9 mouse cellular contexts compared by ENCODE assay signal in the genomic region with DNA sequence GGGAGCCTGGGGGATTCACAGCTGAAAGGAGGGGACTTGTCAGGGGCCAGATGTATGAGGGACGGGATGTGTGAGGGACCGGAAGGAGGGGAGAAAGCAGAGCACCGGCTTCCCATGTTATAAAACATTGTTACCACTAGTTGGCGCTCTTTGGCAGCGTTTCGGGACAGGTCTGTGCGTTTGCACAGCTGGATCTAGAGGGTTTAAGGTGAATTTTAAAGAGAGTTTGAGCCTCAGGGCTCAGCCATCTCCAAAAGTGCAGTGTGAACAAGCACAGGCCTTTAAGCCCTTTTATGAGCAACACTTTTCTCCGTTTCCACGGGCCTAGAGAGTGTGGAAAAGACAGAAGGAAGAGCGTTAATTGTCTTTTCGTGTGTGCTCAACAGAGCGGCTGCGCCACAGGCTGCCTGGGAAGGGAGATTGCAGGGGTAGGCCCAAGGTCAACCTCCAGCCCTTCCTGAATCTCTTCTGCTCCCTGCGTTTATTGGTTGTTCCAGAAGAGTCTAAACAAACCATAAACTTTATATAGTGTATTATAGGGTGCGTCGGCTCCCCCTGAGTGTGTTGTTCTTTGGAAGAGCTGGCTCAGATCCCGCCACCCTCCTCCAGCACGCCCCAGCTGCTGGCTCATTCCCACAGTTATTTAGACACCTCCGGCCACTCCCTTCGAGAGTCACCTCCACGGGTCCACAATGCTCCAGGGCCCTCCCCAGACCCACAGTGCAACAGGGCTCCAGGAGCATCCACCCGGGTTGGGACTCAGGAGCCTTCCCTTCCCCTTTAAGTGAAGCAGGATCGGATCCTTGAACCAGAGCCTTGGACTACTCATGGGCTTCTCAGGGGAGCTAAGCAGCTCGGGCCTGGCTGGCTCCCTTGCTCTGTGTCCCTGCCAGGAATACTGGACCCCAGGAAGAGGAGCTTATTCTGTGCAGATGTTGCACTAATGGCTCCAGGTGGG. TPM values are rescaled to one million over a fixed set of nuclear protein-coding genes. Genes with fewer than 3 reads are reported as not detected.
A peak's percentile ranks its signal among the peaks of the same experiment; 100 is the strongest.
DNase-seq lines count a peak whose midpoint lies in the region; ATAC-seq lines count a peak whose summit lies in the region.
"Had no signal": no experiment of that assay in that cellular context is flagged by ENCODE, and none has a peak within 500 bp of the region (broad histone marks: within the 10 kb centered on the region; RNA-seq: fewer than 3 reads in every experiment).

No protein-coding gene starts in this region.

- H3K9ac ChIP-seq in heart, embryonic 14.5 days (ENCODE audit: low read length) = no peak overlapping the region
- peak overlapping the region; percentile 57 for H3K9ac ChIP-seq in kidney, embryonic 16.5 days (replicated peaks; ENCODE audit: low read length)

- H3K27ac ChIP-seq in embryonic facial prominence, embryonic 10.5 days (replicated peaks) = peak overlapping the region; percentile 61
- peak overlapping the region in 1 of 2 experiments; percentile 47; a peak in 2 of 4 replicates for H3K27ac ChIP-seq in heart, embryonic 14.5 days (replicated peaks in 1 of 2; ENCODE audit: control insufficient read depth in 1 of 2, insufficient read depth in 1 of 2, low read depth in 2 of 2, low read length in 2 of 2)
- peak overlapping the region; percentile 87 for H3K27ac ChIP-seq in kidney, embryonic 16.5 days (ENCODE audit: low read length)
- H3K27ac ChIP-seq: macrophage had no signal

- no peaks in the 10 kb centered on the region for H3K36me3 ChIP-seq in embryonic facial prominence, embryonic 10.5 days (replicated peaks)
- no peaks in the 10 kb centered on the region for H3K36me3 ChIP-seq in heart, embryonic 14.5 days (ENCODE audit: control insufficient read depth, insufficient read depth, low read length)
- H3K36me3 ChIP-seq in kidney, embryonic 16.5 days (ENCODE audit: insufficient read depth, low read length) = no peaks in the 10 kb centered on the region

- peak; percentile 65 for DNase-seq in CD4-positive helper T cell, adult 2 months (ENCODE audit: low read depth, low spot score)
- peak; percentile 27 for DNase-seq in Muller cell, postnatal 12 days (ENCODE audit: inconsistent ontology term)
- peak; percentile 81 for DNase-seq in embryonic facial prominence, embryonic 10.5 days (ENCODE audit: low spot score)
- DNase-seq in lung, postnatal 14 days = peak; percentile 68
- peak; percentile 83 for DNase-seq in retina, postnatal 1 day
- no peak for DNase-seq in cerebellum, adult 8-10 months

- whole genome bisulfite sequencing in embryonic facial prominence, embryonic 10.5 days = 58% methylated on average over 24 of the region's 24 CpGs
- WGBS in heart, embryonic 14.5 days = 55% methylated on average over 24 of the region's 24 CpGs
- 21% methylated on average over 24 of the region's 24 CpGs for WGBS in kidney, embryonic 16.5 days

- H3K4me1 ChIP-seq in embryonic facial prominence, embryonic 10.5 days = peaks cover 19% of the 10 kb centered on the region
- H3K4me1 ChIP-seq in heart, embryonic 14.5 days (ENCODE audit: control insufficient read depth in 2 of 2, insufficient read depth in 2 of 2, low read length in 2 of 2) = peaks cover 0 to 4% of the 10 kb centered on the region in 2 experiments; a peak in 1 of 4 replicates
- peaks cover 33% of the 10 kb centered on the region for H3K4me1 ChIP-seq in kidney, embryonic 16.5 days (ENCODE audit: insufficient read depth, low read length)

- peak overlapping the region; percentile 36; the same call in 1 of the 2 replicates for H3K4me2 ChIP-seq in heart, embryonic 14.5 days (ENCODE audit: low read length)
- H3K4me2 ChIP-seq in kidney, embryonic 16.5 days (replicated peaks; ENCODE audit: low read depth, low read length) = peak overlapping the region; percentile 30

- ATAC-seq in heart, embryonic 14.5 days (ENCODE audit: insufficient number of reproducible peaks, insufficient read depth, low FRiP score, low read depth) = peak; percentile 41
- peak; percentile 76 for ATAC-seq in kidney, embryonic 16.5 days (ENCODE audit: low FRiP score, low TSS enrichment)

- no peak overlapping the region for H3K4me3 ChIP-seq in embryonic facial prominence, embryonic 10.5 days
- no peak overlapping the region for H3K4me3 ChIP-seq in heart, embryonic 14.5 days (ENCODE audit: control insufficient read depth in 1 of 2, insufficient read depth in 1 of 2, low read depth in 1 of 2, low read length in 2 of 2)
- H3K4me3 ChIP-seq in kidney, embryonic 16.5 days (ENCODE audit: low read length) = no peak overlapping the region

- H3K9me3 ChIP-seq in embryonic facial prominence, embryonic 10.5 days = no peaks in the 10 kb centered on the region
- no peaks in the 10 kb centered on the region for H3K9me3 ChIP-seq in heart, embryonic 14.5 days (ENCODE audit: control insufficient read depth, low read length)
- H3K9me3 ChIP-seq in kidney, embryonic 16.5 days (ENCODE audit: low read length) = no peaks in the 10 kb centered on the region

- no peaks in the 10 kb centered on the region; the same call in 1 of the 2 replicates for H3K27me3 ChIP-seq in embryonic facial prominence, embryonic 10.5 days (replicated peaks; ENCODE audit: low read depth, poor library complexity, severe bottlenecking)
- H3K27me3 ChIP-seq in heart, embryonic 14.5 days (ENCODE audit: control insufficient read depth, insufficient read depth, low read length) = no peaks in the 10 kb centered on the region
- H3K27me3 ChIP-seq in kidney, embryonic 16.5 days (ENCODE audit: insufficient read depth, low read length) = no peaks in the 10 kb centered on the region; the same call in 1 of the 2 replicates

RNA-seq across cellular contexts. Expression of a gene that starts 6.8 kb away (rescaled TPM):
- polyA plus RNA-seq in embryonic facial prominence, embryonic 10.5 days (2016; fragmentation: Nextera tagmentation; extraction: Ambion mirVana) = not detected in 2 replicates
- polyA plus RNA-seq in heart, embryonic 14.5 days (2014; fragmentation: Nextera tagmentation; extraction: Ambion mirVana) = not detected in 2 replicates
- polyA plus RNA-seq in kidney, embryonic 16.5 days (2015; fragmentation: Nextera tagmentation; extraction: Ambion mirVana) = 35.4 and 38.4 TPM in 2 replicates
- polyA plus RNA-seq: macrophage had no signal

RNA-seq across cellular contexts. Expression of a gene that starts 40.3 kb away (rescaled TPM):
- polyA plus RNA-seq in embryonic facial prominence, embryonic 10.5 days (2016; fragmentation: Nextera tagmentation; extraction: Ambion mirVana) = 0.07 and 0.09 TPM in 2 replicates
- polyA plus RNA-seq in heart, embryonic 14.5 days (2014; fragmentation: Nextera tagmentation; extraction: Ambion mirVana) = 0.19 and 0.65 TPM in 2 replicates
- polyA plus RNA-seq in kidney, embryonic 16.5 days (2015; fragmentation: Nextera tagmentation; extraction: Ambion mirVana) = 0.07 and 0.10 TPM in 2 replicates
- polyA plus RNA-seq: macrophage had no signal

RNA-seq across cellular contexts. Expression of a gene that starts 59.1 kb away (rescaled TPM):
- not detected in 2 replicates for polyA plus RNA-seq in embryonic facial prominence, embryonic 10.5 days (2016; fragmentation: Nextera tagmentation; extraction: Ambion mirVana)
- 1.2 TPM in 1 of 2 replicates, not detected in the other for polyA plus RNA-seq in heart, embryonic 14.5 days (2014; fragmentation: Nextera tagmentation; extraction: Ambion mirVana)
- polyA plus RNA-seq in kidney, embryonic 16.5 days (2015; fragmentation: Nextera tagmentation; extraction: Ambion mirVana) = 0.67 TPM in 1 of 2 replicates, not detected in the other

Comparison
In these comparisons a context has a peak if more than half of its experiments do, and no peak if none do; other contexts are left out.
1. RNA of a gene that starts 6.8 kb away (polyA plus RNA-seq): 35.4 to 38.4 TPM in kidney, embryonic 16.5 days; not detected in heart, embryonic 14.5 days and not detected in embryonic facial prominence, embryonic 10.5 days; every median in the first group is over 10 times any median in the second.